Mouse (Mus musculus) lung, embryonic 15.5 days (tissue): ENCODE data around the gene H2afx. TPM values are rescaled to one million over a fixed set of nuclear protein-coding genes. Genes with fewer than 3 reads are reported as not detected.

Experiments
- ATAC-seq: fragments of 200-750 bp; cut with Nextera tagmentation; 2 replicates; pipeline ENCODE4 v1.8.0; 2017; ENCODE audit warnings: moderate number of reproducible peaks, borderline replicate concordance; ENCODE audit not compliant: low FRiP score, low TSS enrichment; ENCODE audit errors: extremely low read depth
- H3K27ac ChIP-seq: fragments of 300-500 bp; sonication (generic); 2 replicates; pipeline ENCODE4 v1.5.1; 2015; ENCODE audit warnings: moderate library complexity, mild to moderate bottlenecking, inconsistent platforms
- H3K27me3 ChIP-seq: fragments of 300-500 bp; sonication (generic); 2 replicates; pipeline ENCODE4 v1.6.1; 2015; ENCODE audit warnings: inconsistent platforms
- H3K36me3 ChIP-seq: fragments of 300-500 bp; sonication (generic); 2 replicates; pipeline ENCODE4 v1.6.1; 2015; ENCODE audit warnings: inconsistent platforms
- H3K4me1 ChIP-seq: fragments of 300-500 bp; sonication (generic); 2 replicates; pipeline ENCODE4 v1.6.1; 2015; ENCODE audit warnings: inconsistent platforms
- H3K4me2 ChIP-seq: fragments of 300-500 bp; sonication (generic); 2 replicates; pipeline ENCODE4 v1.6.1; 2015; ENCODE audit warnings: inconsistent platforms, mild to moderate bottlenecking, moderate library complexity
- H3K4me3 ChIP-seq: fragments of 300-500 bp; sonication (generic); 2 replicates; pipeline ENCODE4 v1.5.1; 2015; ENCODE audit warnings: mild to moderate bottlenecking, inconsistent platforms
- H3K9ac ChIP-seq: fragments of 300-500 bp; sonication (generic); 2 replicates; pipeline ENCODE4 v1.6.1; 2015; ENCODE audit warnings: inconsistent platforms
- H3K9me3 ChIP-seq: fragments of 300-500 bp; sonication (generic); 2 replicates; pipeline ENCODE4 v1.6.1; 2016; ENCODE audit warnings: inconsistent platforms
- WGBS: fragments of 180-500 bp; shearing (Covaris S2); methylation state at CpG from one replicate; pipeline ENCODE4 v1.1.7; 2015; 5-methylcytosine and 5-hydroxymethylcytosine counted together
- polyA plus RNA-seq: library from polyadenylated mRNA; unstranded; fragments of >200 nt; fragmentation: Nextera tagmentation; extraction: Ambion mirVana; gene quantifications from 2 replicates; pipeline ENCODE4 v1.2.1, GENCODE M21; 2015

H2afx gene
- polyA plus RNA-seq, 1 experiment from 2014 or later: 365 TPM

DNA sequence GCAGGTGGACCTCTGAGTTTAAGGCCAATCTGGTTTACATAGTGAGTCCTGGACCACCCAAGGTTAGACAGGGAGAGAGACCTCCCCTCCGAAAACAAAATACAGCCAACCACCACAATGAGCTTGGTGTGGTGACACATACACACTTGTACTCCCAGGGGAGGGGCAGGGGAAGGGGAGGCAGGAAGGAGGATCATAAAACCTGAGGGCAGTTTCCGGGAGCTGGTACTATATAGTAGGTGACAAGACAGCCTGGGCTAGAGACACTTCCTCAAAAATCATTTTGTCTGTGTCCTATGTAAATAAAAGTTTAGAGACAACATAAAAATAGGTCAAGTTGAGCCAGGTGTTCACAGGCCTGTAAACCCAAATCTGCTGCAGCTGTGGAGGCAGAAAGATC is 27.2 kb upstream of the H2afx start:
- H3K9ac ChIP-seq: no peak overlapping the region
- H3K4me1 ChIP-seq: peaks cover 17% of the 10 kb centered on the region
- no peaks in the 10 kb centered on the region for H3K27me3 ChIP-seq
- peaks cover 5% of the 10 kb centered on the region for H3K36me3 ChIP-seq
- H3K9me3 ChIP-seq: no peaks in the 10 kb centered on the region
- no peak overlapping the region for H3K4me2 ChIP-seq
- no peak overlapping the region for H3K27ac ChIP-seq
- WGBS: 67% methylated on average over 2 of the region's 2 CpGs
- no peak overlapping the region for H3K4me3 ChIP-seq
- ATAC-seq: no peak

DNA sequence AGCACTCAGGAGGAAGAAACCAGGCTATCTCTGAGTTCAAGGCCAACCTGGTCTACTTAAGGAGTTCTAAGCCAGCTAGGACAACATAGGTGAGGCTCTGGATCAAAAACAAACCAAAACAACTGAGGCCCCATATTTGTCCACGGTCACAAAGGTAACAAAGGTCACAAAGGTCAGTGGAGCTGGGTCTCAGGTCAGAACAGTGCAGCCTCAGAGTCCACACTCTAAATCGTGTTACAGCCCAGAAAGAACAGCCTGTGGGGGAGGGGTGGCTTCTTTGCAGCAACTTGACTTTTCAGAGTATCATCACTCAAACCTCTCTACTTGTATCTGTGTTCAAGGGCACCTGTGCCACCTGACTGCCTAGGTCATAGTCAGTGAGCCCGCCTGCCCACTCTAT is 24.7 kb upstream of the H2afx start:
- no peak overlapping the region for H3K27ac ChIP-seq
- H3K27me3 ChIP-seq: no peaks in the 10 kb centered on the region
- H3K9ac ChIP-seq: no peak overlapping the region
- 58% methylated on average over 3 of the region's 3 CpGs for WGBS
- ATAC-seq: no peak
- peaks cover 26% of the 10 kb centered on the region for H3K36me3 ChIP-seq
- H3K4me2 ChIP-seq: no peak overlapping the region
- peaks cover 5% of the 10 kb centered on the region for H3K4me1 ChIP-seq
- no peak overlapping the region for H3K4me3 ChIP-seq
- no peaks in the 10 kb centered on the region for H3K9me3 ChIP-seq

DNA sequence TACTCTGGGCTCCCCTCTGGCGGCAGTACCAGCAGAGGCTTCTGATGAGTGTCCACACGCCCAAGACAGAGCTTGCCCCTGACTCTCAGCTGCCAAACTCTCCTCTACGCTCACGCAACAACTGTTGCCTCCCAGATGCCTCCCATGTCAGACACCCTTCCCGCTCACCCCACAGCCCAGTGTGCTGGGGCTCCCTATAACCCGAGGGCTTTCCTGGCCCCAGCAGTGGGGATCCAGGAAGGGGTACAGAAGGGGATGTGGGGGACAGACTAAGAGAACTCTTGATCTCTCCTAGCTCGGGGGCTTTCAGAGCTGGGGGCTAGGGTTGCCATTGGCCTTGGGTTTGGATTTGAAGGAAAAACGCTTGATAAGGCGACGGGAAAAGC is 23.8 kb upstream of the H2afx start:
- Histone ChIP-seq H3K4me3 (no peak overlapping the region), H3K9ac (peak overlapping the region; percentile 3; the same call in 1 of the 2 replicates)

DNA sequence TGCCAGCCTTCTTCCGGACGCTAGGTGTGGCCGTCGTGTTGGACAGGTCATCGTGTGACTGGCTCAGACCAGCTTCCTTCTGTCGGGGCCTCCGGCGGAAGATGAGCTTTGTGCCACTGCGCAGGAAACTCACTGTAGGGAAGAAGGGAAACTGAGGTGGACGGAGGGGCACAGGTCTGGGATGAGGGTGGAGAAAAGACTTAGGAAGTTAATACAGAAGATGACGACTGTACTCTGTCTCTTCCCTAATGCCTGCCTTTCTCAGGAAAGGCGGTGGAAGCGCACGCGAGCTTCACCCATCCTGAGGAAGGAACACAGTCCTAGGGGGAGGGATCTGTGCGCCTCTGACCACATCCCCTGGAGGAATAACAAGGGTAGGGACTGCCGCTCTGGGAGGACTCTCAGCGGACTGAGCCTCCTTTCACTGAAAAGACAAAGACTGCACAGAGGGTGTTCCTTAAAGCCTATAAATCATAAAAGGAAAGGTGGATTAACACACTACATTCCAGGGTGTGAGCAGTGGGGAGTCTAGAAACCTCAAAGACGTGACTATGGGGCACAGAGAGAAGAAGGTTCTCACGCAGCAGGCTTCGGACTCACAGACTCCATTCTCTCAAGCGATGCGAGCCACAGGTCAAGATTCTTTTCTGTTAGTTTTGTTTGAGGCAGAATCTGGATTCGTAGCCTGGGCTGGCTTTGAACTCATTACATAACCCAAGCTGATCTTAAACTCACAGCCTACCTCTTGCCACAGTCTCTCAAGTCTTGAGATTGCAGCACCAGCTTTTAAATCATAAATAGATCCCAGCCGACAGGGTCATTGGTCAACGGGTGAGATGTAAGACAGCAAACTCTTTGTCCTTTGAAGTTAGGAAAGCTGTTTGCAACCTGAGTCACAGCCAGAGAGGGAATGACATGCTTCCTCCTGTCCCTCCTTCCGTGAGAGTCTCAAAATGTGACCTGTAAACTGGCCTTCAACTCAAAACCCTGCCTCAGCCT is 23.1 kb upstream of the H2afx start:
- H3K4me3 ChIP-seq: no peak overlapping the region; the same call in 1 of the 2 replicates
- peak overlapping the region; percentile 54 for H3K27ac ChIP-seq
- no peaks in the 10 kb centered on the region for H3K27me3 ChIP-seq
- H3K9ac ChIP-seq: peak overlapping the region; percentile 3; the same call in 1 of the 2 replicates
- H3K36me3 ChIP-seq: peaks cover 40% of the 10 kb centered on the region
- ATAC-seq: peak; percentile 70; the same call in 1 of the 2 replicates
- peak overlapping the region; percentile 36 for H3K4me2 ChIP-seq
- H3K9me3 ChIP-seq: no peaks in the 10 kb centered on the region
- 18% methylated on average over 27 of the region's 27 CpGs for WGBS
- H3K4me1 ChIP-seq: peaks cover 3% of the 10 kb centered on the region; the same call in 1 of the 2 replicates

More for the DNA sequence above, 23.8 kb upstream of the H2afx start:
- Histone ChIP-seq H3K9me3 (no peaks in the 10 kb centered on the region), H3K4me2 (peak overlapping the region; percentile 36), H3K27ac (peak overlapping the region; percentile 54; the same call in 1 of the 2 replicates), H3K36me3 (peaks cover 36% of the 10 kb centered on the region), H3K4me1 (peaks cover 3% of the 10 kb centered on the region; the same call in 1 of the 2 replicates), H3K27me3 (no peaks in the 10 kb centered on the region)
- no peak for ATAC-seq
- WGBS: 38% methylated on average over 10 of the region's 10 CpGs

DNA sequence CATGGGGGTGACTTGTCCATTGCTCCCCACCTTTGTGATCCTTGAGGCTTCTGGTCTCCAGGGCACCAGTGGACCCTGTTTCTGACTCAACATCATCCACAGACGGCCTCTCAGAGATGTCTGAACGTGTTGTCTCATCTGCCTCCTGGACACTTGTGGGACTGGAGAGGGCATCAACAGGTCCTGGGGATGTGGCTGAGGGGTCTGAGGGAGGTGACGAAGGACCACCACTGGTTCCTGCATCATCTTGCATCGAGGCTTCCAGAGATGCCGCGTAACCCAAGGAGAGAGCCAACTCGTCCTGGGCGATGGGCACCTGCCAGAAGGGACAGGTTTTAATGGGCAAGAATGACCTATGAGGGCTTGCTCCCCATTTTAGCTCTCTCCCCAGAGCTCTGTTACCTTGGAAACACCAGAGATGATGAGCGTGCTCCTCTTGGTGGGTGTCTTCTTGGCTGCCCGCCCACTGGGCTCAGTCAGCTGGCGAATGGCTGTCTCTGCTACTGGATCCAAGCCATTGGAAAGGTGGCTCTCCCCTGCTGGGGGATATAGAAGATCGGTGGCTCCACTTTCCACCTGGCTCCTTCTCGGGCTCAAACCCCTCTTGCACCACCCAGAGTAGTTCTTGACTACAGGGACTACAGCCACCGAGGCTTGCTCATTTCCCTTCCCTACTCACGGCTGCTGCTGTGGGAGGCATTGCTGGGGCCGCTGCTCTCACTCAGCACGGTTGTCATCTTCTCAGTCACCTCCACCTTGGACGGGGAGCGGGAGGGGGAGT is 20.8 kb upstream of the H2afx start:
- Histone ChIP-seq H3K27me3 (no peaks in the 10 kb centered on the region), H3K4me2 (no peak overlapping the region), H3K9ac (no peak overlapping the region), H3K4me3 (no peak overlapping the region), H3K4me1 (peaks cover 17% of the 10 kb centered on the region), H3K27ac (no peak overlapping the region), H3K9me3 (no peaks in the 10 kb centered on the region), H3K36me3 (peaks cover 40% of the 10 kb centered on the region)
- no peak for ATAC-seq
- 71% methylated on average over 19 of the region's 19 CpGs for WGBS

DNA sequence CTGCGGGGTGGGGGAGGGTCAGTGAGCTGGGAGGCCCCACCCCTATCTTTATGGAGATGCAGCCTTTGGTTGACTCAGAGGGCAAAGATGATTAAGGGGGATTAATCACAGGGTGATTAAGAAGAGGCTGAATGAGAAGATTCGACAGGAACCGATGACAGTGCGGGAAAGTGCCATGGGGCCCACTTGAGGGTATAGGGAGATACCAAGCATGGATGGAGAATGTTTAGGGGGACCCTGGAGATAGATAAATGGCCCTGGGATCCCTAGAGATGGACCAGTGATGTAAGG is 20.3 kb upstream of the H2afx start:
- no peaks in the 10 kb centered on the region for H3K27me3 ChIP-seq
- no peak overlapping the region for H3K4me3 ChIP-seq
- H3K9me3 ChIP-seq: no peaks in the 10 kb centered on the region
- H3K27ac ChIP-seq: no peak overlapping the region
- WGBS: 73% methylated on average over 4 of the region's 4 CpGs
- no peak overlapping the region for H3K4me2 ChIP-seq
- H3K9ac ChIP-seq: no peak overlapping the region
- peaks cover 22% of the 10 kb centered on the region for H3K4me1 ChIP-seq
- H3K36me3 ChIP-seq: peaks cover 40% of the 10 kb centered on the region
- ATAC-seq: no peak

DNA sequence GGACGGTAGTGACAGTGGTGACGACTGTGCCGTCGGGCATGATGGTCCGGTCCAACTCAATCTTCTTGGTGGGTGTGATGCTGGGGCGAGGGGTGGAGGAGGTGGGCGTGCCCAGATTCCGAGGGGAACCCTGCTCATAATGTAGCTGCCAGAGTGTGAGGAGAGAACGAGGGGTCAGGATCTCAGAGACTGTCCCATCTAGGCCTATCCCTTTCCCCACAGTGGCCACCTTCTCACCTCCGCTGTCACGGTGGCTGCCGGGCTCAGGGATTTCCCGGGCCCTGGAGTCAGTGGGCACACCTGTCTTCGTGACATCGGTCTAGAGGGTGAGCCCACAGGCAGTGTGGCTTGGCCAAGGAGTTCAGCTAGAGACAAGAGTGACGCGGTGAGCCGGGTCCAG is 19.6 kb upstream of the H2afx start:
- 87% methylated on average over 18 of the region's 18 CpGs for WGBS
- H3K4me2 ChIP-seq: no peak overlapping the region
- no peak overlapping the region for H3K9ac ChIP-seq
- H3K36me3 ChIP-seq: peaks cover 40% of the 10 kb centered on the region
- peaks cover 25% of the 10 kb centered on the region for H3K4me1 ChIP-seq
- H3K27ac ChIP-seq: no peak overlapping the region
- H3K27me3 ChIP-seq: no peaks in the 10 kb centered on the region
- no peak overlapping the region for H3K4me3 ChIP-seq
- no peaks in the 10 kb centered on the region for H3K9me3 ChIP-seq
- ATAC-seq: no peak

DNA sequence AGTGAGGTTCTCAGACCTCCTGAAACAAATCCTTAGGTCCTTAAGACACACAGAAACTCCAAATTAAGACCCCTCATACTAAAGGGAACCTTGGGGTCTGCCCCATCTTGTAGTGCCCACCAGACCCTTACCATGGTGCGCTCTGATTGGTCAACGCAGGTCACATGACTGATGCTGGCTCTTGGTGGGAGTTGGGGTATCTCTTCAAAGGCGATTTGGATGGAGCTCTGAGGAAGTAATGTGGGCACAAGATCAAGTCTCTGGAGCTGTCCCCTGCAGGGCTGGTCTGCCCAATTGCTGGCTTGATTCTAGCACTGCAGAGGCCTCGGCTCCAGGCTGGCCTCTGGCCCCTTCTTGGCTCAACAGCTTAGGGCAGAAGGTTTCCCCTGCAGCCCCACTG is 17.0 kb upstream of the H2afx start:
- peaks cover 25% of the 10 kb centered on the region for H3K4me1 ChIP-seq
- H3K4me3 ChIP-seq: no peak overlapping the region
- no peaks in the 10 kb centered on the region for H3K9me3 ChIP-seq
- no peak overlapping the region for H3K9ac ChIP-seq
- no peak overlapping the region for H3K27ac ChIP-seq
- H3K27me3 ChIP-seq: no peaks in the 10 kb centered on the region
- no peak for ATAC-seq
- peaks cover 37% of the 10 kb centered on the region for H3K36me3 ChIP-seq
- no peak overlapping the region for H3K4me2 ChIP-seq
- WGBS: 69% methylated on average over 4 of the region's 4 CpGs

DNA sequence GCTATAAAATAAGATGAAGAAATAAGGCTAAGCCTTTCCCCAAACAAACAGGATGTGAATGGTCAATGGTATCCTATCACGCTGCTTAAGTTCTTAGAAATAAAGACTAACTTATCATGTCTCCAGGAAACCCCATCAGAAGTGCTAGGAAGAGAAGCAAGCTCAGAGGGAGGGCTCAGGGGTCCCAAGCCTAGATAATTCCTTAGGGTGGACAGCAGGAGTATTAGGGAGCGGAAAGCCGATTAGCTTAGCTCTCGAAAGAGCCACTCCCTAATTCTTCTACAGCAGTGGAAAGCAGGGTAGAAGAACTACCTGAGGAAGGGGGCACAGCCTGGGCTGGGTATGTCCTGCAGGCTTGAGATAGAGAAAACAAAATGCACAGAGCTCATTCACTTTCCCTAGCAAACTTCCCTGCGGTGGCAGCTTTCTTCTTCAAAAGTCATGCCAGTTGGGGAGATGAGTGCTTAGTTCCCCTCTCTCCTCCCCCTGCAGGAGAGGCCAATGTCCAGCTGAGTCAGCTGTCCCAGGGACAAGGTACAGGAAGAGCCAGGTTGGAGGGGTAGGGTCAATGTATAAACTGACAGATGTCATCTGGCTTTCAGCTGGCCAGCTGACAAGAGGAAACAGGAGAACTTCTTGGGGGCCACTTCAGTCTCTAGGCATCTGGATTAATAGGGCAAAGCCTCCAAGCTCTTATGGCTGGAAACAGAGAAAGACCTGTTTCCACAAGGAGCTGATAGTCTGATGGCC is 16.2 kb upstream of the H2afx start:
- peaks cover 25% of the 10 kb centered on the region for H3K4me1 ChIP-seq
- 62% methylated on average over 5 of the region's 5 CpGs for WGBS
- H3K4me2 ChIP-seq: peak overlapping the region; percentile 85
- ATAC-seq: no peak
- peak overlapping the region; percentile 77; the same call in 1 of the 2 replicates for H3K4me3 ChIP-seq
- no peaks in the 10 kb centered on the region for H3K27me3 ChIP-seq
- H3K27ac ChIP-seq: no peak overlapping the region
- H3K9me3 ChIP-seq: no peaks in the 10 kb centered on the region
- peaks cover 29% of the 10 kb centered on the region for H3K36me3 ChIP-seq
- H3K9ac ChIP-seq: peak overlapping the region; percentile 20

DNA sequence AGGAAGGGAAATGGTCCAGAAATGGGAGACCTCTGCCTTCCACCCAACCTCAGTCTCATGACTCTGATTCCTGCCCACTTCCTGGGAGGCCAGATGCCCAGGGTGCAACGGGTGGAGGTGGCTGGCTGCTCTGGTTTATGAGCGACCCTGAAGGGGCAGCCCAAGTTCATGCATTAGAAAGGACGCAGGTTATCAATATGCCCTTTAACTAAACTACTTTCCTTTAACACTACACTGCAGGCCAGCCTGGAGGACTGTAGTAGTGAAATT is 15.7 kb upstream of the H2afx start:
- Histone ChIP-seq H3K4me3 (peak overlapping the region; percentile 77), H3K4me1 (peaks cover 25% of the 10 kb centered on the region), H3K9ac (peak overlapping the region; percentile 74), H3K9me3 (no peaks in the 10 kb centered on the region), H3K27ac (no peak overlapping the region), H3K27me3 (no peaks in the 10 kb centered on the region), H3K36me3 (peaks cover 24% of the 10 kb centered on the region), H3K4me2 (peak overlapping the region; percentile 85)
- no peak for ATAC-seq
- 31% methylated on average over 3 of the region's 3 CpGs for WGBS

DNA sequence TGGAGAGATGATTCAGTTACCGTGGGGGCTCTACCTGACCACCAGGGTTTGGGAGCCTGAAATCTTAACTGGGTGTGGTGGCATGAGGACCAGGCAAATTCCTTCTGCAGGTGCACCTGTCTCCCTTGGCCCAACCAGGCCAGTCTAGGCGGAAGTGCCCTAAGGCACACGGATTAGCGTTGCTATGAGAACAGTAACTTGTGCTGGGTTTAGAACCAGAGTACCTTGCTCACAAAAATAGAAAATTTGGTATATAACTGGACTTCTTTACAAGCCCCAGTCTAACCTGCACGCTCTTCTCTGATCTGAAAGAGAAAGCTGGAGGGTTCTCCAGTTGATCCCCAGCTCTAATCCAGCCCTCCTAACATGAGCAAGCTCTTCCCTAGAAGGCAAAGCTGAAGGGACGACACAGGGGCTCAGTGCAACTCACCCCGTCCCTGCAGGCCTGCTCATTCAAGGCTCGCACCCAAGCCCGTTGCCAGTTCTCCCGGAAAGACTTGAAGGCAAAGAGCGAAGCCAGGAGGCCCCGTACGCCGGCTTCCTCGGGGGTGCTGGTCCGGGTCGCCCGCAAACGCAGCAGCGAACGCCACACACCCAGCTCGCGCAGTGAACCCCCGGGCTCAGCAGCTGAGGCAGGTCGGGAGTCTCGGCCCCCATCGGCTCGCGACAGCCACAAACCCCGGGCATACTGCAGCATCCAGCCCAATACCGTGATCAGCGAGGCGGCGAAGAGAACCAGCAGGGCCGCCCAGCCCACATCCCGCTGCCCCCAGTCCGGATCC is 15.2 kb upstream of the H2afx start:
- 2% methylated on average over 37 of the region's 37 CpGs for WGBS
- H3K4me3 ChIP-seq: peak overlapping the region; percentile 77
- H3K36me3 ChIP-seq: peaks cover 19% of the 10 kb centered on the region
- H3K4me1 ChIP-seq: peaks cover 25% of the 10 kb centered on the region
- ATAC-seq: 0 out of 2 replicates have a peak, but pooled peaks have one; percentile 5
- peak overlapping the region; percentile 85 for H3K4me2 ChIP-seq
- peak overlapping the region; percentile 74 for H3K9ac ChIP-seq
- H3K27ac ChIP-seq: peak overlapping the region; percentile 56
- no peaks in the 10 kb centered on the region for H3K27me3 ChIP-seq
- H3K9me3 ChIP-seq: no peaks in the 10 kb centered on the region
